Mouse (Mus musculus): ENCODE data around the gene Wfdc1. TPM values are rescaled to one million over a fixed set of nuclear protein-coding genes. Genes with fewer than 3 reads are reported as not detected.

Wfdc1 gene
- polyA plus RNA-seq, 1 experiment from 2014 or later = 5.7 TPM

GRCm38 (mm10) chr8:119699549-119700134 lies 33.5 kb downstream of the Wfdc1 start, which contains the start of gene Atp2c2:
Atp2c2 (plus strand) TSS chr8:119700009.
- no peaks in the 10 kb centered on the region for H3K36me3 ChIP-seq (replicated peaks; ENCODE audit: control insufficient read depth, insufficient read depth, low read depth, low read length)
- WGBS = 2% methylated on average over 26 of the region's 26 CpGs
- H3K4me1 ChIP-seq (ENCODE audit: control insufficient read depth, insufficient read depth, low read length) = peaks cover 4% of the 10 kb centered on the region; the same call in 1 of the 2 replicates
- H3K27me3 ChIP-seq (ENCODE audit: control insufficient read depth, insufficient read depth, low read length) = peaks cover 15% of the 10 kb centered on the region
- ATAC-seq (replicated peaks; ENCODE audit: insufficient number of reproducible peaks, low FRiP score, low TSS enrichment, low read depth) (0 out of 2 replicates have a peak, but pooled peaks have one; percentile 25), DNase-seq (ENCODE audit: low spot score) (peak; percentile 40)
- peak within 1 kb of the TSS; percentile 21 for H3K4me3 ChIP-seq (ENCODE audit: low read depth, low read length)
- H3K9me3 ChIP-seq (replicated peaks; ENCODE audit: control insufficient read depth, low read length) = no peaks in the 10 kb centered on the region
- H3K4me2 ChIP-seq (ENCODE audit: low read depth, low read length) = peak within 1 kb of the TSS; percentile 40
- no peak within 1 kb of the TSS for H3K27ac ChIP-seq (replicated peaks; ENCODE audit: low read depth, low read length)
- peak within 1 kb of the TSS; percentile 13; the same call in 1 of the 2 replicates for H3K9ac ChIP-seq (replicated peaks; ENCODE audit: low read length)

- no peak overlapping the region for H3K9ac ChIP-seq (replicated peaks; ENCODE audit: low read length)
- H3K4me2 ChIP-seq (ENCODE audit: low read depth, low read length) = no peak overlapping the region
- no peaks in the 10 kb centered on the region for H3K9me3 ChIP-seq (replicated peaks; ENCODE audit: control insufficient read depth, low read length)
- no peaks in the 10 kb centered on the region for H3K36me3 ChIP-seq (replicated peaks; ENCODE audit: control insufficient read depth, insufficient read depth, low read depth, low read length)
- H3K27me3 ChIP-seq (ENCODE audit: control insufficient read depth, insufficient read depth, low read length) = peaks cover 15% of the 10 kb centered on the region
- 72% methylated on average over 7 of the region's 7 CpGs for WGBS
- no peak for ATAC-seq (replicated peaks; ENCODE audit: insufficient number of reproducible peaks, low FRiP score, low TSS enrichment, low read depth)
- H3K4me1 ChIP-seq (ENCODE audit: control insufficient read depth, insufficient read depth, low read length) = peaks cover 4% of the 10 kb centered on the region; the same call in 1 of the 2 replicates
- no peak overlapping the region for H3K4me3 ChIP-seq (ENCODE audit: low read depth, low read length)
- no peak for DNase-seq (ENCODE audit: low spot score)
- H3K27ac ChIP-seq (replicated peaks; ENCODE audit: low read depth, low read length) = no peak overlapping the region
Observed at GRCm38 (mm10) chr8:119702965-119703364, 36.8 kb downstream of the Wfdc1 start.

DNA sequence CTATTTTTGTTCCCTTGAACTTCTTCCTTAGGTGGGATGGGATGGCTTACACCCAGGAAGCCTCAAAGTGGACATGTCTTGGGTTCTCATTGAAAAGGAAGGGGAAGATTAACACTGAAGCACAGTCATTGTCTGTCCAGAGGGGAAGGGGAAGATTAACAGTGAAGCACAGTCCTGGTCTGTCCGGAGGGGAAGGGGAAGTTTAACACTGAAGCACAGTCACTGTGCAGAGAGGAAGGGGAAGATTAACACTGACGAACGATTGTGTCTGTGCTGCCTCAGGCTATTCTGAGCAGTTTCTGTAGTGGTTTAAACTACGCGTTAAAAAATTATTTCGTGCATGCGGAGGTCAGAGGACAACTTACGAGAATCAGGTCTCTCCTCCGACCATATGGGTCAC lies 41.0 kb downstream of the Wfdc1 start:
- Histone ChIP-seq H3K4me2 (ENCODE audit: low read depth, low read length) (no peak overlapping the region), H3K27ac (replicated peaks; ENCODE audit: low read depth, low read length) (no peak overlapping the region), H3K9ac (replicated peaks; ENCODE audit: low read length) (no peak overlapping the region), H3K27me3 (ENCODE audit: control insufficient read depth, insufficient read depth, low read length) (no peaks in the 10 kb centered on the region), H3K36me3 (replicated peaks; ENCODE audit: control insufficient read depth, insufficient read depth, low read depth, low read length) (no peaks in the 10 kb centered on the region), H3K9me3 (replicated peaks; ENCODE audit: control insufficient read depth, low read length) (no peaks in the 10 kb centered on the region), H3K4me1 (ENCODE audit: control insufficient read depth, insufficient read depth, low read length) (no peaks in the 10 kb centered on the region), H3K4me3 (ENCODE audit: low read depth, low read length) (no peak overlapping the region)
- ATAC-seq (replicated peaks; ENCODE audit: insufficient number of reproducible peaks, low FRiP score, low TSS enrichment, low read depth) = no peak
- 83% methylated on average over 9 of the region's 9 CpGs for WGBS
- DNase-seq (ENCODE audit: low spot score) = no peak

GRCm38 (mm10) chr8:119708471-119708870 lies 42.3 kb downstream of the Wfdc1 start:
- no peak overlapping the region for H3K27ac ChIP-seq (replicated peaks; ENCODE audit: low read depth, low read length)
- H3K4me2 ChIP-seq (ENCODE audit: low read depth, low read length) = no peak overlapping the region
- H3K27me3 ChIP-seq (ENCODE audit: control insufficient read depth, insufficient read depth, low read length) = no peaks in the 10 kb centered on the region
- ATAC-seq (replicated peaks; ENCODE audit: insufficient number of reproducible peaks, low FRiP score, low TSS enrichment, low read depth) = no peak
- no peaks in the 10 kb centered on the region for H3K9me3 ChIP-seq (replicated peaks; ENCODE audit: control insufficient read depth, low read length)
- no peak overlapping the region for H3K9ac ChIP-seq (replicated peaks; ENCODE audit: low read length)
- 92% methylated on average over 8 of the region's 8 CpGs for WGBS
- no peak for DNase-seq (ENCODE audit: low spot score)
- H3K36me3 ChIP-seq (replicated peaks; ENCODE audit: control insufficient read depth, insufficient read depth, low read depth, low read length) = no peaks in the 10 kb centered on the region
- H3K4me1 ChIP-seq (ENCODE audit: control insufficient read depth, insufficient read depth, low read length) = no peaks in the 10 kb centered on the region
- no peak overlapping the region for H3K4me3 ChIP-seq (ENCODE audit: low read depth, low read length)

GRCm38 (mm10) chr8:119708878-119709702 lies 42.9 kb downstream of the Wfdc1 start:
- Histone ChIP-seq H3K4me3 (ENCODE audit: low read depth, low read length) (no peak overlapping the region), H3K9me3 (replicated peaks; ENCODE audit: control insufficient read depth, low read length) (no peaks in the 10 kb centered on the region), H3K4me1 (ENCODE audit: control insufficient read depth, insufficient read depth, low read length) (no peaks in the 10 kb centered on the region), H3K27ac (replicated peaks; ENCODE audit: low read depth, low read length) (no peak overlapping the region), H3K9ac (replicated peaks; ENCODE audit: low read length) (no peak overlapping the region), H3K27me3 (ENCODE audit: control insufficient read depth, insufficient read depth, low read length) (no peaks in the 10 kb centered on the region), H3K4me2 (ENCODE audit: low read depth, low read length) (no peak overlapping the region), H3K36me3 (replicated peaks; ENCODE audit: control insufficient read depth, insufficient read depth, low read depth, low read length) (no peaks in the 10 kb centered on the region)
- ATAC-seq (replicated peaks; ENCODE audit: insufficient number of reproducible peaks, low FRiP score, low TSS enrichment, low read depth) = no peak
- 68% methylated on average over 11 of the region's 14 CpGs for WGBS
- no peak for DNase-seq (ENCODE audit: low spot score)

DNA sequence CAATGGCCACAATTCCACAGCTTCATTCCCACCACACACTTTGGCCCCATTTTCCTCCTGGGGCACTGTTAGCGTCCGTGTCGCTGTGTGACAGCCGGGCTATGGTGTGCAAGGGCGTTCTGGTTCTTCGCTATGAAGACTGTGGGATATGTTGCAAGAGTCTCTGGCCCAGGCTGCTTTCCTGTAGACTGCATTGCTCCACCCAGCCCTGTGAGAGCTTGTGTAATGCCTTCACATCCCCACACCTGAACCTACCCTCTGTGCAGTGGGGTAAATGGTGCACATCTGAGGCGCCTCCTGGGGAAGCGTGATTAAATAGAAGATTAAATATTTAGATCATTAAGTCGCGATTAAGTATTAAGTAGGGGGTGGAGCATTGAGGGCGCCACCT lies 43.5 kb downstream of the Wfdc1 start:
- H3K4me2 ChIP-seq (ENCODE audit: low read depth, low read length) = no peak overlapping the region
- no peaks in the 10 kb centered on the region for H3K27me3 ChIP-seq (ENCODE audit: control insufficient read depth, insufficient read depth, low read length)
- DNase-seq (ENCODE audit: low spot score) (no peak), ATAC-seq (replicated peaks; ENCODE audit: insufficient number of reproducible peaks, low FRiP score, low TSS enrichment, low read depth) (no peak)
- no peak overlapping the region for H3K27ac ChIP-seq (replicated peaks; ENCODE audit: low read depth, low read length)
- H3K4me1 ChIP-seq (ENCODE audit: control insufficient read depth, insufficient read depth, low read length) = no peaks in the 10 kb centered on the region
- H3K9ac ChIP-seq (replicated peaks; ENCODE audit: low read length) = no peak overlapping the region
- H3K36me3 ChIP-seq (replicated peaks; ENCODE audit: control insufficient read depth, insufficient read depth, low read depth, low read length) = no peaks in the 10 kb centered on the region
- H3K9me3 ChIP-seq (replicated peaks; ENCODE audit: control insufficient read depth, low read length) = no peaks in the 10 kb centered on the region
- WGBS = 78% methylated on average over 11 of the region's 11 CpGs
- no peak overlapping the region for H3K4me3 ChIP-seq (ENCODE audit: low read depth, low read length)

- Histone ChIP-seq H3K36me3 (replicated peaks; ENCODE audit: control insufficient read depth, insufficient read depth, low read depth, low read length) (no peaks in the 10 kb centered on the region), H3K9me3 (replicated peaks; ENCODE audit: control insufficient read depth, low read length) (no peaks in the 10 kb centered on the region), H3K27ac (replicated peaks; ENCODE audit: low read depth, low read length) (no peak overlapping the region), H3K4me2 (ENCODE audit: low read depth, low read length) (no peak overlapping the region), H3K4me1 (ENCODE audit: control insufficient read depth, insufficient read depth, low read length) (no peaks in the 10 kb centered on the region), H3K4me3 (ENCODE audit: low read depth, low read length) (no peak overlapping the region), H3K9ac (replicated peaks; ENCODE audit: low read length) (no peak overlapping the region), H3K27me3 (ENCODE audit: control insufficient read depth, insufficient read depth, low read length) (no peaks in the 10 kb centered on the region)
- WGBS = 69% methylated on average over 6 of the region's 6 CpGs
- ATAC-seq (replicated peaks; ENCODE audit: insufficient number of reproducible peaks, low FRiP score, low TSS enrichment, low read depth) (no peak), DNase-seq (ENCODE audit: low spot score) (no peak)
Observed at GRCm38 (mm10) chr8:119712226-119712625, 46.1 kb downstream of the Wfdc1 start.

GRCm38 (mm10) chr8:119713421-119713820 lies 47.3 kb downstream of the Wfdc1 start:
- DNase-seq (ENCODE audit: low spot score) (no peak), ATAC-seq (replicated peaks; ENCODE audit: insufficient number of reproducible peaks, low FRiP score, low TSS enrichment, low read depth) (no peak)
- Histone ChIP-seq H3K4me2 (ENCODE audit: low read depth, low read length) (no peak overlapping the region), H3K4me3 (ENCODE audit: low read depth, low read length) (no peak overlapping the region), H3K27me3 (ENCODE audit: control insufficient read depth, insufficient read depth, low read length) (no peaks in the 10 kb centered on the region), H3K9ac (replicated peaks; ENCODE audit: low read length) (no peak overlapping the region), H3K9me3 (replicated peaks; ENCODE audit: control insufficient read depth, low read length) (no peaks in the 10 kb centered on the region), H3K4me1 (ENCODE audit: control insufficient read depth, insufficient read depth, low read length) (no peaks in the 10 kb centered on the region), H3K36me3 (replicated peaks; ENCODE audit: control insufficient read depth, insufficient read depth, low read depth, low read length) (no peaks in the 10 kb centered on the region), H3K27ac (replicated peaks; ENCODE audit: low read depth, low read length) (no peak overlapping the region)
- 65% methylated on average over 5 of the region's 5 CpGs for WGBS

All from embryonic facial prominence, embryonic 11.5 days (tissue).